Mouse (Mus musculus) activated CD4-positive, CD25-positive, alpha-beta regulatory T cell, adult 4 months (primary cell): Measurements from ENCODE around the gene Uox. TPM values are rescaled to one million over a fixed set of nuclear protein-coding genes. Genes with fewer than 3 reads are reported as not detected.

Experiments
- ATAC-seq: one replicate; pipeline ENCODE4 v1.8.0; 2017
- polyA plus RNA-seq, 2 experiments: library from polyadenylated mRNA; unstranded; fragments of 100-300 nt; shearing (Covaris generic); gene quantifications; one replicate each; pipeline ENCODE4 v1.2.1; 2017

Uox gene
- polyA plus RNA-seq, 2 experiments from 2014 or later, result not detected

DNA sequence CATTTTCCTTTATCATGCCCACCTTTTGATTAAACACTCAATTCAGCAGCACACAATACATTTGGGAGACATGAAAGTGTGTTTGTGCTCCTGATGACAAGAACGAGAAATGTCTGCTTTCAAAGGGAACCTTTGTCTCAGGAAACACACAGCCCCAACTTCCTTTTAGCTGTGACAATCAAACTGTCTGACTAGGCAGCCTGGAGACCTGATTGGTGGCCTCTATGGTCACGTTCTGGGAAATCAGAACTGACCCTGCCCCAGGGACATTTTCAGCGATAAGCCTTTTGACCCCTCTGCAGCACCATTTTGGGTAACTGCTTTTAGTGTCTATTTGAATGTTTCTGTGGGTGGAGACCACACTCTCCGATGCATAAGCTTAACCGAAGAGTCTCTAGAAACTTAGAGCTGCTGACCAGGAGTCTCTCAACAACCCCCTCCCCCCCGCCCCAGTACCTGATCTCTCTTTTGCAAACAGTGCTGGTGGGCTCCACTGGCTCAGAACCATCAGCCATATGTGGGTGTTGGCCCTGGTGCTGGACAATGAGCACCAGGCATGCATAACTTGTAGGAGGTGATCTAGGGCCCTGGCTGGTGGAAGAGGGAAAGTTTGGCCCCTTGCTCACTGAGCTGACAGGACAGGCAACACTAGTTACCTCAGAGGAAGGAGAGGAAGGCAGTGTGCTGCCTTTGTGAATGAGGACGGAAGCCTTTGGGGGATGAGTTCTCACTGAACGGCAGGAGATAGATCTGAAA lies 58.2 kb downstream of the Uox start:
- ATAC-seq, result no peak

DNA sequence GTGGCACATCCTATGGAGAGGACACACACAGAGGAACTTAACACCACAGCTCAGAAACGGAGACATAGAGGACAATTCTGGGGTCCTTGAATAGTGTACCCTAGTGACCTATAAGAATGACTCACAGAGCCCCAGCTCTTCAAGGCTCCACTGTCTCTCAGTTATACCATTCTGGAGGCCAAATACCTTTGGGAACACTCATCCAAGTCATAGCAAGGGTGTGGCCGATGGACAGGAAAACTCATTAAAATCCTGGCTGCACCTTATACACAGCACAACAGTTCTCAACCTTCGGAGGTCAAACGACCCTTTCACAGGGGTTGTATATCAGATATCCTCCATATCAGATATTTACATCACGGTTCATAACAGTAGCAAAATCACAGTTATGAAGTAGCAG lies 62.3 kb downstream of the Uox start:
- no peak for ATAC-seq

GRCm38 (mm10) chr3:146641818-146642427 lies 71.7 kb downstream of the Uox start:
- no peak for ATAC-seq

GRCm38 (mm10) chr3:146649311-146649894 lies 79.2 kb downstream of the Uox start:
- no peak for ATAC-seq

DNA sequence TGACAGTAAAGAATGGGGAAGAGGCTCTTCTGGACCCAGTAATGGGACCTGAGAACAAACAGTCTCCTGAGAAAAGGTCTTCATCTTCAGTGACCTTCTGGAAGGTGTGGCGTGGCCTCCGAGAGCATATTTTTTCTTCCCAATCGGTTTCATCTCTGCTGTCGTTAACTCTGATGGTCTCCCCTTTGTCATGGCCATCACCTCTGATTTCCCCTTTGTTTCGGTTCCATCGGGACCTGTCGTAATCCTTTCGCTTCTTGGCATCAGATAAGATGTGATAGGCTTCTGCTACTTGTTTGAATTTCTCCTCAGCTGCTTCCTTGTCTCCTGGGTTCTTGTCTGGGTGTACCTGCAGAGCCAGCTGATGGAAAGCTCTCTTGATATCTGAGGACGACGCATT lies 80.5 kb downstream of the Uox start:
- ATAC-seq, result no peak

DNA sequence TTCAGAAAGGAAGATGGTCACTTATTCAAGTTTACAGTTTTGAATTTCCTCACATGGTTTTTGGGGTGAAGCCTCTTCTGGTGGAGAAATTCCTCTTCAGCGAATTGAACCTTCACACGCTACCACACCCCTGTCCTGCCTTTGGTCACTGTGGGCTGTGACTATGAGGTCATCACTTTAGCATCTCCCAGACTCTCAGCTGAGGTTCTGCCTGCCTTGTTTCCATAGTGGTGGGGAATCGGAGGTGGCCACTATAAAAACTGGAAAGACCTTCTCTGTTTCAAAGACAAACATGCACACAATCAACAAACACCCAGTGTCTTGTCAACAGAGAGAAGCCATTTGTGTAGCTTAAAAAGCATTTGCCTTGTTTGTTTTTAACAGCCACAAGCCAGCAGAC lies 81.0 kb downstream of the Uox start, which contains the start of gene 4930503B20Rik:
Gene 4930503B20Rik (minus strand): TSS at position 101 of the 400 bp plus-strand sequence.
- ATAC-seq, result no peak

DNA sequence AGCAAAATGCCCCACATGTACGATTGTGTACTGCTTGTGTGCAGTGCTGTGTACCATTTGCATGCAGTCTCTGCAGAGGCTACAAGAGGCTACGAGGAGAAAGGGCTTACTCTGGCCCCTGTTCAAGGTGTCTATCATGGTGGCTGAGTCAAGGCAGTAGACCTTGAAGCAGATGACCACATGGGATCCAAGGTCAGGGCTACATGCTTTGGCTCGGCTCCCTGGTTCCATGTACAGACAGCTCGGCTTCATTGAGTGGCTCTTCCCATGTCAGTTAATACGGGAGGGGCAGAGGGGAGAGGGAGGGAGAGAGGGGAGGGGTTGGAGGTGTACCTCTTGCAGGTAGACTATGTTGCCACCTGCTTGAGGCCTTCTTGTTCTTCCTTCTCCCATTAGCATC lies 82.2 kb downstream of the Uox start:
- no peak for ATAC-seq

DNA sequence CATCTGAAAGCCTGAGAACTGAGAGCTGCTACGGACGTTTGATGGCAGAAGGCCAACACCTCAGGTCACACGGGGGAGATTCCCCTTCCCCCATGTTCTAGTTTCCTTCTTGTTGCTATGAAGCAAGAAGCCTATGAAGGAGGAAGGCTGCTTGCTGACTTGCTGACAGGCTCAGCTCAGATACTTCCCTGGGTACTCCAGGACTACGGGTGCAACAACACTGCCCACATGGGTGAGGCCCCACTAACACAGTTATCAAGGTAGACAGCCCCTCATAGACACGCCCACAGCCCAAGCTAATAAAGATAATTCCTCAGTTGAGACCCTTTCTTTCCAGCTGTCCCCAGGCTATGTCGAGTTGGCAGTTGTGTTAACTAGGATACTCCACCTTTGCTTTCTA lies 83.5 kb downstream of the Uox start:
- no peak for ATAC-seq

DNA sequence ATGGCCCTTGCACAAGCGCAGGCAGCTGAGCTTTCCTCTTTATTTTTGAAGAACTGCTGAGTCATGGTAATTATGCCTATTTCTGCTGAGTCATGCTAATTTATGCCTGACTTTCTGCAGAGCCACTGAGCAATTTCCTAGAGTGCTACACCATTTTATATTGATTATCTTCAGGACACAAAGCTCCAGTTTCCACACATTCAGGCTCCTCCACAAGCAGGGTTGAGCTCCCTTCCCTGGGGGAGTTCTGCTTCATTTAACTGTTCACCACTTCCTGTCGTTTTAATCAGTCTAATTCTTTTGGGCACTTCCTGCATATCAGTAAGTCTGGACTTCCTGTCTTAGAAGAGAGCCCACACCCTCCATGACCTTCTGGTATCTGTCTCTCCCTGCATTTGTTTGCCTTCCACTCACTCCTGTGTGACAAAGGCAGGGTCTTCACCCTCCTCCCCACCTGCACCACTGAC lies 84.9 kb downstream of the Uox start:
- peak; percentile 65 for ATAC-seq

DNA sequence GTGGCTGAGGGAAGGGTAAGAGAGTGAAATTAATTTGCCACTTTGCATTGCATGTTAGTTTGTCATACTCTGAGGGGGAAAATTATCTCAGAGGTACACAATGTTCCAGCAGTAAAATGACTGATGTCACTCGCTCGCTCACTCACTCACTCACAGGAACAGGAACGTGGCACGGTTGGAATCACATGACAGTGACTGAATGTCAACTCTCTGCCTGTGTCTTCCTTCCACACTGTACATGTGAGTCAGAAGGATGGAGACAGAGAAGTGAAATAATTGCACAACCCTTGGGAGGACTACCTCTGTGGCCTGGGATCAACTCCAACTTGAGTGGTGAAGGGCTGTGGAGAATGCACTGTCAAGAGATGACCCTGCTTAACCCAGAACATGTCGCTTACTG lies 87.2 kb downstream of the Uox start:
- no peak for ATAC-seq

- ATAC-seq, result no peak
Observed at GRCm38 (mm10) chr3:146658061-146658639, 87.9 kb downstream of the Uox start.

DNA sequence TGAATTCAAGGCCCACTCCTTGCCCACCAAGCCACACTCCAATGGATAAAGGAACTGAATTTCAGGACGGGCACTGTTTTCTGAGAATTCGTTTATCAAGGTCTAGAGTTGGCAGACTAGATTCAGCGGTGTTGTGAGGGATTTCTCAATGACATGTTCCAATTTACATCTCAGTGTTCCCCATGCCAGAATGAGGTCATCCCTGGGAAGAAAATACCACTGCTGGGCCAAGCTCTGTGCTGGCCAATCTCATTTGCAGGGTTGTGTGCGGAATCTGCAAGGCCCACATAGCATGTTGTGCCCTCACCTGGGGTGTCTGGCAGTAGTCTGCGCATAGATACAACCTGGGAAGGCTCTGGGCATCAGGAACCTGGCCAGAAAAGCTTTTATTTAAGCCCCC lies 89.1 kb downstream of the Uox start:
- ATAC-seq, result no peak

GRCm38 (mm10) chr3:146661001-146661400 lies 90.8 kb downstream of the Uox start:
- ATAC-seq, result no peak

- no peak for ATAC-seq
Observed at GRCm38 (mm10) chr3:146661907-146662306, 91.7 kb downstream of the Uox start.

GRCm38 (mm10) chr3:146671121-146671520 lies 100.9 kb downstream of the Uox start:
- ATAC-seq, result no peak

- ATAC-seq, result no peak
Observed at GRCm38 (mm10) chr3:146675101-146675500, 104.9 kb downstream of the Uox start.

DNA sequence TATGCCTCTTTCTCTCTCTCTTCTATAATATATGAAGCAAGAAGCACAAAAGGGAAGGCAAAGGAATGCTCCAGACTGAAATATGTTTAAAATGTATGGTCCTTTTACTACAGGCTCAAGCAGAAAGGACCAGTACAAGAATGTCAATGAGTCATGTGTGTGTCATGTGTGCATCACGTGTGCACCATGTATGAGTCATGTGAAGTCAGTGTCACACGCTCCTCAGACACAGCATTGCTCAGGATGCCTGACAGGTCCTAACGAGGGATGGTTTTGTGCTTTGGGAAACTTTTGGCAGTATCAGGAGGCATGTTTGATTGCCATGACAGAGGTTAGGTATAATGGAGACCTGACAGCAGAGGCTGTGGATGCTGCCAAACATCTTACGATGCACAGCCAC lies 106.0 kb downstream of the Uox start:
- no peak for ATAC-seq

DNA sequence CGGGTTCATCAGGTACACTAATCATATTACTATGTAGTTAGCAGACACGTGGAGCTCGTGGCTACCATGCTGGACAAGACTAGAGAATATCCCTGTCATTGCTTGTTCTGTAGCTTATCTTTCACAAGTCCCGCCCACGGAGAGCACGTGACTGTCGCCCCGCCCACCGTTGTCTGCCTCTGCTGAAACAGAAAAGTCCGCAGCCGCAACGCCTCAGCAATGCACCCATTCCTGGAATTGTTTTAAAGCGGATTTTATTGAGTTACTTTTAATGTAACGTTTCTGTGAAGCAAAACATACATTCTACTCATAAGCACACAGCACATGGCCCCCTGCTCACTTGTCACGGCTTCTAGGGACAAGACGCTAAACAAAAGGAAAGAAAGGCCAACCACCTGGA lies 109.4 kb downstream of the Uox start:
- no peak for ATAC-seq

GRCm38 (mm10) chr3:146680625-146681024 lies 110.4 kb downstream of the Uox start:
- ATAC-seq, result no peak

DNA sequence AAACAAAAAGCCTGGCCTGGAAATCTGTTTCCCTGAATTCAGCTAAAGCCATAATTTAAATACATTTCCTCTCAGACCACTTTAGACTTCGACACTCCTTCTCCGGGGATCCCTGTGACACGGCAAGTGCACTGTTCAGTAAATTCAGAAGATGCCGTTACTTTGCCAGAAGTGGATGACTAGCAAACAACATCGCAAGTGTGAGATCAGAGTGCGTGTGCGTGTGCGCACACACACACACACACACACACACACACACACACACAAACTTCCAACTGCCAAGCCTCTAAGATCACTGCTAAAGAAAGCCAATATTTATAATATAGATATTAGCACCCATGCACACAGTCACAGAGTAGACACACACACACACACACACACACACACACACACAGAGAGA lies 111.5 kb downstream of the Uox start:
- ATAC-seq, result peak; percentile 17
